25 mouse cellular contexts compared by ENCODE assay signal in genomic region chr1:133765376-133765775, GRCm38 (mm10). TPM values are rescaled to one million over a fixed set of nuclear protein-coding genes. Genes with fewer than 3 reads are reported as not detected.
DNase-seq lines count a peak whose midpoint lies in the region; ATAC-seq lines count a peak whose summit lies in the region.
"Had no signal": no experiment of that assay in that cellular context is flagged by ENCODE, and none has a peak within 500 bp of the region (broad histone marks: within the 10 kb centered on the region; RNA-seq: fewer than 3 reads in every experiment).

No protein-coding gene starts in this region.

- H3K36me3 ChIP-seq in heart, embryonic 10.5 days, result peaks cover 10% of the 10 kb centered on the region
- no peaks in the 10 kb centered on the region for H3K36me3 ChIP-seq in midbrain, embryonic 11.5 days (ENCODE audit: control insufficient read depth, insufficient read depth, low read length)
- H3K36me3 ChIP-seq in midbrain, embryonic 10.5 days, result no peaks in the 10 kb centered on the region
- H3K36me3 ChIP-seq in embryonic facial prominence, embryonic 10.5 days (replicated peaks), result peaks cover 9% of the 10 kb centered on the region; the same call in 1 of the 2 replicates
- H3K36me3 ChIP-seq: heart, embryonic 15.5 days; hindbrain, embryonic 15.5 days; kidney, embryonic 15.5 days; lung, embryonic 15.5 days; midbrain, embryonic 12.5 days; neural tube, embryonic 12.5 days had no signal

- H3K9me3 ChIP-seq in heart, embryonic 10.5 days, result no peaks in the 10 kb centered on the region
- no peaks in the 10 kb centered on the region for H3K9me3 ChIP-seq in midbrain, embryonic 11.5 days (ENCODE audit: control insufficient read depth, low read length)
- no peaks in the 10 kb centered on the region for H3K9me3 ChIP-seq in midbrain, embryonic 10.5 days (replicated peaks)
- no peaks in the 10 kb centered on the region for H3K9me3 ChIP-seq in embryonic facial prominence, embryonic 10.5 days
- H3K9me3 ChIP-seq: heart, embryonic 15.5 days; hindbrain, embryonic 15.5 days; kidney, embryonic 15.5 days; limb, embryonic 13.5 days; lung, embryonic 15.5 days; midbrain, embryonic 12.5 days; neural tube, embryonic 12.5 days had no signal

- no peak for ATAC-seq in midbrain, embryonic 11.5 days (ENCODE audit: low FRiP score)
- ATAC-seq: forebrain, embryonic 14.5 days had no signal

- H3K9ac ChIP-seq in midbrain, embryonic 11.5 days (ENCODE audit: low read length), result no peak overlapping the region
- H3K9ac ChIP-seq: heart, embryonic 15.5 days; hindbrain, embryonic 15.5 days; kidney, embryonic 15.5 days; limb, embryonic 13.5 days; lung, embryonic 15.5 days; midbrain, embryonic 12.5 days; neural tube, embryonic 12.5 days had no signal

- no peak overlapping the region for H3K4me3 ChIP-seq in heart, embryonic 10.5 days
- no peak overlapping the region for H3K4me3 ChIP-seq in midbrain, embryonic 11.5 days (ENCODE audit: low read depth, low read length)
- no peak overlapping the region for H3K4me3 ChIP-seq in midbrain, embryonic 10.5 days
- H3K4me3 ChIP-seq in embryonic facial prominence, embryonic 10.5 days, result no peak overlapping the region
- H3K4me3 ChIP-seq: erythroblast, embryonic 14.5 days; heart, embryonic 15.5 days; hindbrain, embryonic 15.5 days; kidney, embryonic 15.5 days; limb, embryonic 13.5 days; lung, embryonic 15.5 days; midbrain, embryonic 12.5 days; myocyte; neural tube, embryonic 12.5 days had no signal

- H3K4me2 ChIP-seq in midbrain, embryonic 11.5 days, result no peak overlapping the region
- H3K4me2 ChIP-seq: heart, embryonic 15.5 days; hindbrain, embryonic 15.5 days; kidney, embryonic 15.5 days; limb, embryonic 13.5 days; liver, embryonic 11.5 days; lung, embryonic 15.5 days; midbrain, embryonic 12.5 days; neural tube, embryonic 12.5 days had no signal

- H3K27me3 ChIP-seq in heart, embryonic 10.5 days (ENCODE audit: insufficient read depth, poor library complexity, severe bottlenecking), result no peaks in the 10 kb centered on the region
- H3K27me3 ChIP-seq in midbrain, embryonic 11.5 days (ENCODE audit: control insufficient read depth, insufficient read depth, low read length), result no peaks in the 10 kb centered on the region
- H3K27me3 ChIP-seq in midbrain, embryonic 10.5 days (ENCODE audit: low read depth, poor library complexity, severe bottlenecking), result no peaks in the 10 kb centered on the region; the same call in 1 of the 2 replicates
- no peaks in the 10 kb centered on the region for H3K27me3 ChIP-seq in embryonic facial prominence, embryonic 10.5 days (replicated peaks; ENCODE audit: low read depth, poor library complexity, severe bottlenecking)
- H3K27me3 ChIP-seq: heart, embryonic 15.5 days; hindbrain, embryonic 15.5 days; kidney, embryonic 15.5 days; limb, embryonic 13.5 days; lung, embryonic 15.5 days; midbrain, embryonic 12.5 days; neural tube, embryonic 12.5 days had no signal

- DNase-seq in adrenal gland, adult (ENCODE audit: inconsistent age in 2 of 2, low spot score in 1 of 2), result peak; percentile 37 to 62
- DNase-seq in adrenal gland, adult 8-10 months, result no peak
- DNase-seq in heart, embryonic 10.5 days (ENCODE audit: low spot score), result no peak
- DNase-seq in heart, postnatal 14 days, result no peak
- peak; percentile 67 for DNase-seq in midbrain, embryonic 11.5 days (ENCODE audit: low spot score, missing footprints)
- no peak for DNase-seq in midbrain, embryonic 10.5 days (ENCODE audit: low spot score)
- peak; percentile 19 for DNase-seq in embryonic facial prominence, embryonic 10.5 days (ENCODE audit: low spot score)
- no peak for DNase-seq in right cerebral cortex, postnatal 36 days (ENCODE audit: low spot score in 2 of 2)
- DNase-seq: cerebellum, adult 11-12 months; cerebellum, postnatal 10 days; gastrocnemius, postnatal 14 days; heart, adult 11 months; kidney, adult 18-20 months; kidney, postnatal 25 days had no signal

- peaks cover 78% of the 10 kb centered on the region for H3K4me1 ChIP-seq in heart, embryonic 10.5 days
- peaks cover 13% of the 10 kb centered on the region; the same call in 1 of the 2 replicates for H3K4me1 ChIP-seq in midbrain, embryonic 11.5 days (ENCODE audit: control insufficient read depth, insufficient read depth, low read length)
- peaks cover 46% of the 10 kb centered on the region for H3K4me1 ChIP-seq in midbrain, embryonic 10.5 days
- peaks cover 69% of the 10 kb centered on the region for H3K4me1 ChIP-seq in embryonic facial prominence, embryonic 10.5 days

- 60% methylated on average over 4 of the region's 4 CpGs for WGBS in heart, embryonic 10.5 days
- 73% methylated on average over 4 of the region's 4 CpGs for whole genome bisulfite sequencing in midbrain, embryonic 11.5 days
- WGBS in midbrain, embryonic 10.5 days, result 74% methylated on average over 4 of the region's 4 CpGs
- 68% methylated on average over 4 of the region's 4 CpGs for WGBS in embryonic facial prominence, embryonic 10.5 days

- H3K27ac ChIP-seq in heart, embryonic 10.5 days, result peak overlapping the region; percentile 81; the same call in 1 of the 2 replicates
- H3K27ac ChIP-seq in midbrain, embryonic 11.5 days (ENCODE audit: low read depth, low read length), result no peak overlapping the region
- H3K27ac ChIP-seq in midbrain, embryonic 10.5 days (replicated peaks), result no peak overlapping the region; the same call in 1 of the 2 replicates
- peak overlapping the region; percentile 86 for H3K27ac ChIP-seq in embryonic facial prominence, embryonic 10.5 days (replicated peaks)
- H3K27ac ChIP-seq: heart, embryonic 15.5 days; hindbrain, embryonic 15.5 days; kidney, embryonic 15.5 days; lung, embryonic 15.5 days; midbrain, embryonic 12.5 days; neural tube, embryonic 12.5 days had no signal

- intact Hi-C loops in heart, postnatal 14 days (cut with DNase I), result no loop called here

RNA-seq across cellular contexts. Expression of gene Atp2b4, which starts 35.5 kb away (rescaled TPM):
- 10 to 100 TPM; 32.1 to 71.7 (median 45.6) TPM for total RNA-seq in adrenal gland, adult 8-10 months (2022)
- 15.2 and 26.4 TPM in 2 replicates for polyA plus RNA-seq in heart, embryonic 10.5 days (2016; fragmentation: Nextera tagmentation; extraction: Ambion mirVana)
- 10 to 100 TPM; 29.9 to 32.2 TPM for total RNA-seq in heart, postnatal 14 days (2021)
- polyA plus RNA-seq in midbrain, embryonic 11.5 days (2014; fragmentation: Nextera tagmentation; extraction: Ambion mirVana), result 7.6 and 8.3 TPM in 2 replicates
- 3.0 and 5.7 TPM in 2 replicates for polyA plus RNA-seq in midbrain, embryonic 10.5 days (2016; fragmentation: Nextera tagmentation; extraction: Ambion mirVana)
- 4.7 and 5.2 TPM in 2 replicates for polyA plus RNA-seq in embryonic facial prominence, embryonic 10.5 days (2016; fragmentation: Nextera tagmentation; extraction: Ambion mirVana)

Comparison
In these comparisons a context has a peak if more than half of its experiments do, and no peak if none do; other contexts are left out.
1. DNase-seq: peak in adrenal gland, adult (2 of 2), midbrain, embryonic 11.5 days (single experiment) and embryonic facial prominence, embryonic 10.5 days (single experiment); none in adrenal gland, adult 8-10 months (single experiment), heart, embryonic 10.5 days (single experiment), heart, postnatal 14 days (0 of 2), midbrain, embryonic 10.5 days (single experiment) and right cerebral cortex, postnatal 36 days (0 of 2).
2. H3K27ac ChIP-seq: peak in heart, embryonic 10.5 days (single experiment) and embryonic facial prominence, embryonic 10.5 days (single experiment); none in midbrain, embryonic 11.5 days (single experiment) and midbrain, embryonic 10.5 days (single experiment).